Mouse (Mus musculus): Measurements from ENCODE around the gene Kazn.

The Kazn gene

GRCm38 (mm10) chr4:142242164-142242563 is 3.0 kb upstream of the Kazn start:
- no peak for DNase-seq (ENCODE audit: low spot score in 2 of 2)

DNA sequence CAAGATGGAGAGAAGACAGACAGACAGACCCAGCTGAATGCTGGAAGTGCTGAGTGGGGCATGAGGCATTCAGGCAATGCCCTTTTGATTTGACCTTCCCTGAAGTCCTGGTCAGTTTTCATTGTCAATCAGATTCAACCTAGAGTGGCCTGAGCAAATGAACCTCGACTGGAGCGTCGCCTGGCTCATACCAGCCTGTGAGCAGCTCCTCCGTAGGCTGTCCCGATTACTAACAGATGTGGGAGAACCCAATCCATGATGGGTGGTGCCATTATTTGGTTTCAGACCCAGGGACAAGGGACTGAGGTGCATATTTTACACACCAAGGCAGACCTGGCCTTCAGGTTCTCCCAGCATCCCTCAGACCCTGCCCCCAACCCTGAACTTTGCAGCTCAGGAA is 1.7 kb upstream of the Kazn start:
- DNase-seq (ENCODE audit: low spot score in 2 of 2): no peak

GRCm38 (mm10) chr4:142238486-142239239 is 538 bp downstream of the Kazn start:
- no peak for DNase-seq (ENCODE audit: low spot score in 2 of 2)

GRCm38 (mm10) chr4:142238041-142238440 is 1.2 kb downstream of the Kazn start:
- DNase-seq (ENCODE audit: low spot score in 2 of 2): no peak

DNA sequence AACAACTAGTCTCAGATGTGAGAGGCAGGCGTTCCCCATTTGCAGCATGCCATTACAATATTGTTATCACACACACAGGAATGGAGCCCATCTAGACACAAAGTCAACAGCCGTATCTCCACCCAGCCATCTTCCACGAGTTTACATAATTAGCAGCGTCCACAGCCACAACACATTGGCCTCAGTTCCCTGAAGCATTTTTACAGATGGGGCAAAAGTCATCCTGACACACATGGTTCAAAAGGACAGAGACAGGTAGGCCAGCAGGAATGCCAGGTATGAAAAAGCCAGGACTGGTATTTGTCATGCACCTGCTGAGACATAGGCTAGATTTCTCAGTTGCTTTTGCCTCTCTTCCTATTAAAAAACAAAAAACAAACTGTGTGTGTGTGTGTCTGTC is 2.5 kb downstream of the Kazn start:
- no peak for DNase-seq (ENCODE audit: low spot score in 2 of 2)

GRCm38 (mm10) chr4:142235426-142235825 is 3.8 kb downstream of the Kazn start:
- no peak for DNase-seq (ENCODE audit: low spot score in 2 of 2)

DNA sequence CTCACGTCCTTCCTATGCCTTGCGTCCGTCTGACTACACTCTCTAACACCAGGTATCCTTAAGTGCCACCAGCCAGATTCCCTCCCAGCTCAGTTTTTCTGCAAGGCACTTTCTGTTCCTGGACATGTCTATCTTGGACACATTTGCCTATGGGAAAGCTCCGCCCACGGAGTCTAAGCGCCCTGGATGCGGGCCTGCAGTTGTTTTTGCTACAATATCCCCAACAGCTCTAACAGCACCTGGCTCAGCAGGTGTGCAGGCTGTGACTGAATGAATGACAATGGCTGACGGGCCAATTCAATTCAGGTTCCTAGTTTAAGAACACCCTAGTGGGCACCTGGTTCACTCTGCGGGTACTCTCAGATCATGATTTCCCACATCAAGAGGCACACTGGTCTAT is 4.4 kb downstream of the Kazn start:
- DNase-seq (ENCODE audit: low spot score in 2 of 2): no peak

DNA sequence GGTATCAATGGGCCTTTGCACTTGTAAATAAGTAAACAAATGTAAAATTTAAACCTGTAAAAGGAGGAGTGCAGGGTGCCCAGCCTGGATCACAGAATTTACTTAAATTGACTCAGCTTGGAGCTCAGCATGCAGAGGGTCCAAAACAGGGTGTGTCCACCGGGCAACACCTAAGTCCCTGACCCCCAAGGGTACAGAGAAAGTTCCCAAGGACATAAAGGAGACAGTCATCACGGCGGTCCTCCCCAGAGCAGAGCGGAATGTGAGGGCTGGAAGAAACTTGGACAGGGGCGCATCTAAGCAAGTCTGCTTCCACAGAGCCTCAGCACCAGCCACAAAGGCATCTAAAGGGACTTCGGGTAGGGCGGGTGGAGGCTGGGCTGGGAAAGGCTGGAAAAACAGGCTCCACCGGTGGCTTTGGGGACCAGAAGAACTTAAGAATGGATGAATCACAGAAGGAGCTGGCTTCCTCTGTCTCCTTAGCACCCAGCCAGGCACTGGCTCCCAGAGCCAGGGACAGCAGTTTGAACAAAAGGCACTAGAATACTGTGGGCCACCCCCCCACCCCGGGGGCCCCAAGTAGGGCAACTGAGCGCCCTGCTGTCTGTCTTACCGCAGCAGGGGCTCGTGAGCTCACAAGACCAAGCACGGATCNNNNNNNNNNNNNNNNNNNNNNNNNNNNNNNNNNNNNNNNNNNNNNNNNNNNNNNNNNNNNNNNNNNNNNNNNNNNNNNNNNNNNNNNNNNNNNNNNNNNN is 10.2 kb downstream of the Kazn start:
- DNase-seq (ENCODE audit: low spot score in 2 of 2): no peak

GRCm38 (mm10) chr4:142223898-142224645 is 15.1 kb downstream of the Kazn start:
- no peak for DNase-seq (ENCODE audit: low spot score in 2 of 2)

GRCm38 (mm10) chr4:142222385-142222784 is 16.8 kb downstream of the Kazn start:
- no peak for DNase-seq (ENCODE audit: low spot score in 2 of 2)

GRCm38 (mm10) chr4:142221757-142222072 is 17.5 kb downstream of the Kazn start:
- no peak for DNase-seq (ENCODE audit: low spot score in 2 of 2)

DNA sequence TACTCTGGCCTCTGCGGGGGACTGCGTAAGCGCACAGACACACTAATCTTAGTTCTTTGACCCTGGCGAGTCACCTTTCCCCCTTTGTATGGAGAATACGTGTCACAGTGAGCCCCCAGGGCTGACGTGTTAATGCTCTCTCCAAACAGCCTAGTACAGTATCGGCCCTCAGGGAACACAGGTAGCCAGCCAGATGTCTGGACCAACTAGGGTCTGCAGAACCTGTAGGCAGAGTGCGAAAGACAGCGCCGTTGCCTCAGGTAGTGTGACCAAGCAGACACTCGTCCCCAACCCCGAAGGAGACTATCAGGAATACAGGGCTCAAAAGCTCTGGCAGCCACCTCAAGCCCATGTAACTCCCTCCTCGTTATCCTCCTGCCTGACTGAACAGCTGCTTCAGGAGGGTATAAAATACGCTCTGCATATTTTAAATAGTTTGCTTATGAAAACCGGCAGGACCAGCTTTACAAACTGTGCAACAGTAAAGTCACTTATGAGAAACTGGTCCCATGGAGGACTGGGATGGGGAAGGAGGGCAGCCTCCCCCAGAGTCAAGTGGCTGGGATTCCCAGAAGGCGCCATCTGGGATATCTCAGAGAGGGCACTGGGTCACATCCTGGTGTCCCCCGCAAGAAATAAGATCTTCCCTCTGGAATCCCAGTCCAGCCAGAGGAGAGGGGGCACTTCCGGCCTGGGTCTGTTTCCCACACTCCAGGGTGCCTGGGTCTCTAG is 18.0 kb downstream of the Kazn start:
- DNase-seq (ENCODE audit: low spot score in 2 of 2): no peak

DNA sequence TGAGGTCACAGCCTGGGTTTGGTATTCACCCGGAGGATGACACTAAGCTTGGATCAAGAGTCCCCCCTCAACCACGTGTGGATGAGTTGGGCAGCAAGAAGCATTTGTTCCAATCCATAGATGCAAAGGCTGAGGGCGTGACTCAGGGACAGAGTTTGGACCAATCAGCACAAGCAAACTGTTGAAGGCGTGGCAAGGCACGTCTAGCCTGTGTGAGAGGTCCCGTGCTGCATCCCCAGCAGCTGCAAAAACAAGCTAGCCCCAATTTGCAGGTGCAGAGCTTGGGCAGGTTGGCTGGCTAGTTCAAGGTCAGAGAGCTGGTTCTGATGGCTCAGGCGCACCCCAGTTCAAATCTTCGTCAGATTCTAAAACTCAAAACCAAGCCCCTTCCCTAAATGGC is 20.2 kb downstream of the Kazn start:
- DNase-seq (ENCODE audit: low spot score in 2 of 2): no peak

- DNase-seq (ENCODE audit: low spot score in 2 of 2): no peak
These were observed 22.2 kb downstream of the Kazn start for GRCm38 (mm10) chr4:142217048-142217447.

GRCm38 (mm10) chr4:142215760-142216159 is 23.4 kb downstream of the Kazn start:
- no peak for DNase-seq (ENCODE audit: low spot score in 2 of 2)

GRCm38 (mm10) chr4:142214532-142214931 is 24.7 kb downstream of the Kazn start:
- DNase-seq (ENCODE audit: low spot score in 2 of 2): no peak

DNA sequence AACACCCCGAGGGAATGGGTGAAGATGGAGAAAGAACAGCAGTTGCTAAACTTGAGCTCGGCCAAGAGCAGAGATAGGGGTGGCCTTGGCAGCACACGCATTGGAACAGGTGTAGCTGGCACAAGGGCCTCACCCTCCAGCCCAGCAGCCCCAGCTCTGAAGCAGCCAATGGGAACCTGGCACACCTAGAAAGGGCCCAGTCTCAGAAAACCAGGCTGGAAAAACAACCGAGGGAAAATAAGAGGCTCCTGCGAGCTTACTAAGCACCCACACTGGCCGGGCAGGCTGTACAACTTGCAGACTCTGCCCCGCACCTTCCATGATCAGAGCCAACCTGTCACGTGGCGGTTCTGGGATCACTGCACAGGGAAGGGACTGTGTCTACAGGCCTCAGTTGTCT is 26.8 kb downstream of the Kazn start:
- DNase-seq (ENCODE audit: low spot score in 2 of 2): no peak

GRCm38 (mm10) chr4:142209884-142210283 is 29.3 kb downstream of the Kazn start:
- DNase-seq (ENCODE audit: low spot score in 2 of 2): no peak

- DNase-seq (ENCODE audit: low spot score in 2 of 2): no peak
These were observed 29.7 kb downstream of the Kazn start for GRCm38 (mm10) chr4:142209476-142209875.

DNA sequence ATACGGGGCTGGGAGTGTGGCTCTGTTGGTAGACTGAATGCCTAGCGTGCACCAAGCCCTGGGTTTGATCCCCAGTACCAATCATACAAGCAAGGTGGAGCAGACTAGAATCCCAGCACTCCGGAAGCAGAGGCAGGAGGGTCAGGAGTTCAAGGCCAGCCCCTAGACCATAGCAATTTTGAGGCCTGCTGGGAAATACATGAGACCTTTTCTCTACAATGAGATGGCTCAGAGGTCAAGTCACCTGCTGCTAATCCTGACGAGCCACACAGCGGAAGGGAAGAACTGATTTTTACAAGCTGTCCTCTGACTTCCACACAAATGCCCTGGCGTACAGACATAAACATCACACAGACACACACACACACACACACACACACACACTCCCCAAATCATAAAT is 33.5 kb downstream of the Kazn start:
- no peak for DNase-seq (ENCODE audit: low spot score in 2 of 2)

DNA sequence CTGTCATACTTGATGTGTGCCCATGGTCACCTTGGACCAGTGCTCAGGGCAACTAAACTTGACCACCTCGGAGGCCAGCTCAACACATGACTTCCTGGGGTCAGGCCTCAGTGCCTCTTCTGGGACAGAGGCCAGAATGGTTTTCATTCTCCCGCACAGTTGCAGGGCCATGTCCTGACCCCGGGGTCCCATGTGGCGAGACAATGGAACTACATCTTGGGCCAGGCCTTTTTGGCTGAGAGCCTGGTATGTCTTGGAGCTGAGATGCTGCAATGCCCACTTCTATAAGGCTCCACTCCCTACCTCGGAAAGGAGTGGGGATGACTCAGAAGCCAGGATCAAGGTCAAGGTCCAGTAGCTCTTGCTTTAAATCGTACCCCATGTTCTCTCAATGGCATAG is 42.6 kb downstream of the Kazn start:
- no peak for DNase-seq (ENCODE audit: low spot score in 2 of 2)

DNA sequence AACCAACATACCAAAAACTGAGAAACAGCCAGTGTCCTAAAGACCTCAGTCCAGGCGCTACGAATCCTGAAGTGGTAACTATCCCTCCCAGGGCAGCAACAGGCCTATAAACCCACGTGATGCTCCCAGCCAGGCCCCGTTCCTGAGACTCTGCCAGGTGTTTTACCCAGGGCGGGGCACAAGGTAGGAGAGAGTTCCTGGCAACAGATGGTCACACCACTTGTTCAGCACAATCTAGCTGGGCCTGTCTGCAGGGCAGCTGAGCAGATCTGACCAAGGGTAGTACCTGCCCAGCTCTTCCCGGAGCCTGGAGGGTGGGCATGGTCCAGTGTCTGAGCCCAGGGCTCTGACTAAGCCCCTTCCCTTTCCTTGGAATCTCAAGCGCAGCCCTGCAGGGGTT is 45.4 kb downstream of the Kazn start:
- no peak for DNase-seq (ENCODE audit: low spot score in 2 of 2)

Measured in natural killer cell, adult 2 months (primary cell).